Mouse (Mus musculus): ENCODE results near the gene Tmem40. TPM values are rescaled to one million over a fixed set of nuclear protein-coding genes. Genes with fewer than 3 reads are reported as not detected.

The Tmem40 gene
- polyA plus RNA-seq, 1 experiment from 2014 or later, result 90.6 TPM

DNA sequence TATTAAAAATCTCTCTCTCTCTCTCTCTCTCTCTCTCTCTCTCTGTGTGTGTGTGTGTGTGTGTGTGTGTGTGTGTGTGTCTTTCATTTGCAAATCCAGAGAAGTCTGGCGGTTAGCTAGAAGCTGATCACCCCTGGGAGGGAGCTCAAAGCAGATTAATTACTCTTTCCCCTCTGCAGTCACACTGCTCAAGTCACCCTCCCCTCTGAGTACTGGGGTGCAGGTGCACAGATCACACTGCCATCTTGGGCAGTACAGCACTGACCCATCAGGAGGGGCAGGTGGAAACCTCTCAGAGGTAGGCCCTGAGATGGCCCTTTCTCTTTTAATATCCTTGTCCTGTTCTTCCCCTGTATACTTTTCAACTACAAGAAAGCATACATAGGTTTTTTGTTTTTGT is 15.9 kb downstream of the Tmem40 start:
- Histone ChIP-seq H3K27ac (replicated peaks) (no peak overlapping the region), H3K36me3 (ENCODE audit: control insufficient read depth, insufficient read depth, low read length) (no peaks in the 10 kb centered on the region), H3K9ac (ENCODE audit: low read length) (no peak overlapping the region), H3K27me3 (ENCODE audit: control insufficient read depth, insufficient read depth, low read length) (no peaks in the 10 kb centered on the region), H3K4me3 (ENCODE audit: low read depth, low read length) (no peak overlapping the region), H3K4me2 (replicated peaks; ENCODE audit: low read depth) (no peak overlapping the region), H3K4me1 (replicated peaks; ENCODE audit: control insufficient read depth, insufficient read depth) (no peaks in the 10 kb centered on the region), H3K9me3 (ENCODE audit: control insufficient read depth, low read length) (no peaks in the 10 kb centered on the region)
- ATAC-seq (ENCODE audit: low FRiP score, low TSS enrichment) (no peak), DNase-seq (ENCODE audit: low spot score) (no peak)
- TF ChIP-seq EP300 (optimal IDR thresholded peaks at IDR 0.05), result no peak
- no peak for TF ChIP-seq CTCF (IDR thresholded peaks at IDR 0.05; ENCODE audit: low read depth)
- WGBS, result 38% methylated on average over 1 of the region's 1 CpGs

GRCm38 (mm10) chr6:115743569-115743968 is 18.6 kb downstream of the Tmem40 start:
- ATAC-seq (ENCODE audit: low FRiP score, low TSS enrichment), result peak; percentile 89
- 0% methylated on average over 1 of the region's 1 CpGs for WGBS
- TF ChIP-seq EP300 (optimal IDR thresholded peaks at IDR 0.05) (no peak), CTCF (IDR thresholded peaks at IDR 0.05; ENCODE audit: low read depth) (no peak)

DNA sequence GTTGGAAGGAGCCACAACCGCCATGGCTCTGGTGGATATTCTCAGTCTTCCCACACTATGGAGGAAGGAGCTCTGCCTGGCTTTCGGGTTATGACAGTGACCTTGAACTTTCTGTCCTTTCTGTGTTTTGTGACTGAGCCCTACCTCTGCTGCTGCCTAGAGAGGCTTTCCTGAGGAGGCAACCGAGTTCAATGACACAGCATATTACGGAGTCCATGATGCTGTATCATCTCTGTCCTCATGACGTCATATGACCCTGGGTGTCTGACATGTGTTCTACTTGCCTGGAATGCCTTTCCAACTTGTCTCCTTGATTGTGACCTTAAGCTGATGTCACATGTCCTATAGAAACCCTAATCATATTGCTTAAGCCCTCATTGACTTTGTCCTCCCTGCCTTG is 23.2 kb downstream of the Tmem40 start:
- no peaks in the 10 kb centered on the region for H3K36me3 ChIP-seq (ENCODE audit: control insufficient read depth, insufficient read depth, low read length)
- no peak overlapping the region for H3K4me3 ChIP-seq (ENCODE audit: low read depth, low read length)
- H3K9me3 ChIP-seq (ENCODE audit: control insufficient read depth, low read length), result no peaks in the 10 kb centered on the region
- no peak overlapping the region for H3K4me2 ChIP-seq (replicated peaks; ENCODE audit: low read depth)
- no peak for ATAC-seq (ENCODE audit: low FRiP score, low TSS enrichment)
- H3K27me3 ChIP-seq (ENCODE audit: control insufficient read depth, insufficient read depth, low read length), result no peaks in the 10 kb centered on the region
- H3K9ac ChIP-seq (ENCODE audit: low read length), result no peak overlapping the region
- TF ChIP-seq CTCF (IDR thresholded peaks at IDR 0.05; ENCODE audit: low read depth), result no peak
- no peak for TF ChIP-seq EP300 (optimal IDR thresholded peaks at IDR 0.05)
- WGBS, result 88% methylated on average over 5 of the region's 5 CpGs
- DNase-seq (ENCODE audit: low spot score), result no peak
- no peaks in the 10 kb centered on the region for H3K4me1 ChIP-seq (replicated peaks; ENCODE audit: control insufficient read depth, insufficient read depth)
- no peak overlapping the region for H3K27ac ChIP-seq (replicated peaks)

More at GRCm38 (mm10) chr6:115743569-115743968, 18.6 kb downstream of the Tmem40 start:
- Histone ChIP-seq H3K27me3 (ENCODE audit: control insufficient read depth, insufficient read depth, low read length) (no peaks in the 10 kb centered on the region), H3K4me3 (ENCODE audit: low read depth, low read length) (no peak overlapping the region), H3K9ac (ENCODE audit: low read length) (no peak overlapping the region), H3K27ac (replicated peaks) (no peak overlapping the region), H3K36me3 (ENCODE audit: control insufficient read depth, insufficient read depth, low read length) (no peaks in the 10 kb centered on the region), H3K4me1 (replicated peaks; ENCODE audit: control insufficient read depth, insufficient read depth) (no peaks in the 10 kb centered on the region), H3K4me2 (replicated peaks; ENCODE audit: low read depth) (no peak overlapping the region), H3K9me3 (ENCODE audit: control insufficient read depth, low read length) (no peaks in the 10 kb centered on the region)
- DNase-seq (ENCODE audit: low spot score), result peak; percentile 65

DNA sequence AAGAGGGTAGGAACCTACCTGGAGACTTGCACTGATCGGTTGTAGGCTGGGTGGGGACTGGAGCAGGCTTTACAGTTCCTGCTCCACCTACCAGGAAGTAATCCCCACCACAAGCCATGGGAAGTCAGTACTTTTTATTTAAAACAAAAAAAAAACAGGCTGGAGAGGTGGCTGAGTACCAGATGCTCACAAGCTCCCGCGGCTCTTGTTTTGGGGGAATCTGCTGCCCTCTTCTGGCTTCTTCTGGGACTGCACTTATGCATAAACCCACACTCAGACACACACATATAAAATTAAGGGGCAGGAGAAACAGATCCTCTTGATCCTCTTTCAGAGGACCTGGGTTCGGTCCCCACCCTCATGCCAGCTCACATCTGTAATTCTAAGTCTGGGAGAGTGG is 27.3 kb downstream of the Tmem40 start:
- no peak for TF ChIP-seq EP300 (optimal IDR thresholded peaks at IDR 0.05)
- TF ChIP-seq CTCF (IDR thresholded peaks at IDR 0.05; ENCODE audit: low read depth), result peak; percentile 67
- DNase-seq (ENCODE audit: low spot score) (peak; percentile 70), ATAC-seq (ENCODE audit: low FRiP score, low TSS enrichment) (peak; percentile 58)
- H3K4me1 ChIP-seq (replicated peaks; ENCODE audit: control insufficient read depth, insufficient read depth), result no peaks in the 10 kb centered on the region
- H3K9me3 ChIP-seq (ENCODE audit: control insufficient read depth, low read length), result no peaks in the 10 kb centered on the region
- H3K4me2 ChIP-seq (replicated peaks; ENCODE audit: low read depth), result no peak overlapping the region
- no peaks in the 10 kb centered on the region for H3K27me3 ChIP-seq (ENCODE audit: control insufficient read depth, insufficient read depth, low read length)
- 65% methylated on average over 4 of the region's 4 CpGs for WGBS
- no peak overlapping the region for H3K9ac ChIP-seq (ENCODE audit: low read length)
- H3K4me3 ChIP-seq (ENCODE audit: low read depth, low read length), result no peak overlapping the region
- no peak overlapping the region for H3K27ac ChIP-seq (replicated peaks)
- H3K36me3 ChIP-seq (ENCODE audit: control insufficient read depth, insufficient read depth, low read length), result no peaks in the 10 kb centered on the region

GRCm38 (mm10) chr6:115732341-115732928 is 29.8 kb downstream of the Tmem40 start:
- H3K9ac ChIP-seq (ENCODE audit: low read length), result no peak overlapping the region
- peak; percentile 22; the same call in 1 of the 2 replicates for TF ChIP-seq CTCF (IDR thresholded peaks at IDR 0.05; ENCODE audit: low read depth)
- no peak for TF ChIP-seq EP300 (optimal IDR thresholded peaks at IDR 0.05)
- H3K36me3 ChIP-seq (ENCODE audit: control insufficient read depth, insufficient read depth, low read length), result no peaks in the 10 kb centered on the region
- no peak overlapping the region for H3K4me2 ChIP-seq (replicated peaks; ENCODE audit: low read depth)
- H3K4me3 ChIP-seq (ENCODE audit: low read depth, low read length), result no peak overlapping the region
- 72% methylated on average over 22 of the region's 22 CpGs for WGBS
- no peaks in the 10 kb centered on the region for H3K27me3 ChIP-seq (ENCODE audit: control insufficient read depth, insufficient read depth, low read length)
- DNase-seq (ENCODE audit: low spot score) (no peak), ATAC-seq (ENCODE audit: low FRiP score, low TSS enrichment) (no peak)
- H3K4me1 ChIP-seq (replicated peaks; ENCODE audit: control insufficient read depth, insufficient read depth), result no peaks in the 10 kb centered on the region
- no peak overlapping the region for H3K27ac ChIP-seq (replicated peaks)
- no peaks in the 10 kb centered on the region for H3K9me3 ChIP-seq (ENCODE audit: control insufficient read depth, low read length)

GRCm38 (mm10) chr6:115730560-115731342 is 31.5 kb downstream of the Tmem40 start:
- no peaks in the 10 kb centered on the region for H3K9me3 ChIP-seq (ENCODE audit: control insufficient read depth, low read length)
- H3K9ac ChIP-seq (ENCODE audit: low read length), result no peak overlapping the region
- no peak overlapping the region for H3K27ac ChIP-seq (replicated peaks)
- H3K4me3 ChIP-seq (ENCODE audit: low read depth, low read length), result no peak overlapping the region
- 46% methylated on average over 20 of the region's 20 CpGs for WGBS
- TF ChIP-seq EP300 (optimal IDR thresholded peaks at IDR 0.05) (no peak), CTCF (IDR thresholded peaks at IDR 0.05; ENCODE audit: low read depth) (no peak)
- no peaks in the 10 kb centered on the region for H3K4me1 ChIP-seq (replicated peaks; ENCODE audit: control insufficient read depth, insufficient read depth)
- no peaks in the 10 kb centered on the region for H3K27me3 ChIP-seq (ENCODE audit: control insufficient read depth, insufficient read depth, low read length)
- peak overlapping the region; percentile 20 for H3K4me2 ChIP-seq (replicated peaks; ENCODE audit: low read depth)
- DNase-seq (ENCODE audit: low spot score) (no peak), ATAC-seq (ENCODE audit: low FRiP score, low TSS enrichment) (no peak)
- no peaks in the 10 kb centered on the region for H3K36me3 ChIP-seq (ENCODE audit: control insufficient read depth, insufficient read depth, low read length)

All from stomach, postnatal 0 days (tissue).